ENCODE assay signal across 8 mouse cellular contexts in the genomic region with DNA sequence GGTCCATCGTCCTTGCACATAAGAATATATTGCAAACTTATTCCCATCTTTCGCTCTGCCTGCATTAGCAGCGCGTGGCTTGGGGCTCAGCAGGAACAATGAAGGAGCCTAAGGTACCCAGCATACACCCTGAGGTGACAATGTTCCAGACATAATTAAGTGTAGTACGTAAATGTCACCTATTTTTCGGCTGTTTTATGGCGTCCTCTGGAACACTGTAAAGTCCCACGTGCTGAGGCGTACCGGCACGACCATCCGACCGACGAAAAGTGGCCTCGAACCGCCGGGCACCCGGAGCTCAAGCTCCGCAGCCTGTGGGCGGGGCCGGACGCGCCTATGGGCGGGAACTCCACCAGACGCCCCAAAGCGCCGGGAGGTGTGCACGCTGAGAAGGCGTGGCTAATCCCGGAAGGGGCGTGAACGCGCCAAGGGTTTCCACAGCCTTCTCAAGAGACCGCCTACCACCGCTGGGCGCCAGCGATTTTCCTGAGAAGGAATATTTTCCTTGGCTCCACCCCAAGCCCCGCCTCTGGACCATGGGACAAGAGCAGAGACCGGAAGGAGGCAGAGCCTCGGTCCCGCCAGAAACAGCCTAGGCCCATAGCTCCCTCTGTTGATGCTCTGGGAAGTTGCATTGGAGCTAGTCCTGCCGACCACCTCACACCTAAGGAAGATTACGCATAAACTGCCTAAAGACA. TPM values are rescaled to one million over a fixed set of nuclear protein-coding genes. Genes with fewer than 3 reads are reported as not detected.
A peak's percentile ranks its signal among the peaks of the same experiment; 100 is the strongest.
DNase-seq lines count a peak whose midpoint lies in the region; ATAC-seq and TF ChIP-seq lines count a peak whose summit lies in the region.

TSS of gene Srl (minus strand) at position 316 of the 698 bp plus-strand sequence.

- peak within 1 kb of the TSS; percentile 70 for H3K9ac ChIP-seq in ES-E14 (ENCODE audit: insufficient read depth, low read depth, low read length, poor library complexity, severe bottlenecking)
- H3K9ac ChIP-seq in forebrain, embryonic 15.5 days (replicated peaks) = peak within 1 kb of the TSS; percentile 43

- TF ChIP-seq POLR2A in lung, adult 2 months (IDR thresholded peaks at IDR 0.05; ENCODE audit: borderline replicate concordance, extremely low read depth, low read depth, low read length) = peak; percentile 61; the same call in 1 of the 2 replicates

- peaks cover 0 to 15% of the 10 kb centered on the region in 2 experiments; a peak in 3 of 4 replicates for H3K4me1 ChIP-seq in ES-E14 (ENCODE audit: control insufficient read depth in 2 of 2, insufficient read depth in 2 of 2, low read length in 2 of 2, poor library complexity in 1 of 2)
- H3K4me1 ChIP-seq in forebrain, embryonic 15.5 days = peaks cover 33% of the 10 kb centered on the region
- H3K4me1 ChIP-seq in lung, adult 2 months (ENCODE audit: control insufficient read depth, insufficient read depth, low read length) = no peaks in the 10 kb centered on the region; the same call in 1 of the 2 replicates

- no peaks in the 10 kb centered on the region for H3K9me3 ChIP-seq in ES-E14 (ENCODE audit: control insufficient read depth, insufficient read depth, low read depth, low read length)
- H3K9me3 ChIP-seq in forebrain, embryonic 15.5 days = no peaks in the 10 kb centered on the region

- peak within 1 kb of the TSS; percentile 64 to 68 for H3K4me3 ChIP-seq in ES-E14 (ENCODE audit: insufficient read depth in 1 of 2, low read depth in 1 of 2, low read length in 2 of 2, poor library complexity in 1 of 2, severe bottlenecking in 1 of 2)
- peak within 1 kb of the TSS; percentile 47 for H3K4me3 ChIP-seq in forebrain, embryonic 15.5 days
- H3K4me3 ChIP-seq in lung, adult 2 months (replicated peaks; ENCODE audit: extremely low read depth, low read depth, low read length) = peak within 1 kb of the TSS; percentile 75

- under 1% methylated on average over 43 of the region's 43 CpGs for WGBS in forebrain, embryonic 15.5 days
- 1% methylated on average over 43 of the region's 43 CpGs for WGBS in lung, adult 2 months

- peak within 1 kb of the TSS; percentile 40 for H3K4me2 ChIP-seq in forebrain, embryonic 15.5 days (replicated peaks)

- ATAC-seq in forebrain, embryonic 15.5 days (replicated peaks) = peak; percentile 95
- peak; percentile 92 for ATAC-seq in neutrophil, adult 5-6 weeks (ENCODE audit: extremely low read depth, insufficient number of reproducible peaks, low FRiP score, poor library complexity, severe bottlenecking)

- in situ Hi-C loops in ES-E14 (cut with MboI; ENCODE audit: low sequenced_read_pairs in 2 of 2, unreplicated experiment in 2 of 2) = no loop called here

- H3K36me3 ChIP-seq in ES-E14 (ENCODE audit: control insufficient read depth, insufficient read depth, low read length, poor library complexity, severe bottlenecking) = peaks cover 14% of the 10 kb centered on the region
- H3K36me3 ChIP-seq in forebrain, embryonic 15.5 days = peaks cover 11% of the 10 kb centered on the region

- intact Hi-C loops in heart, postnatal 25 days (cut with DNase I) = loop anchor here (1.0 to 5.0 kb wide), 3 partner anchors 53 to 225 kb away; partner anchors contain the start of gene Adcy9

- peak; percentile 100 for DNase-seq in ES-E14 (ENCODE audit: low read depth, low spot score)
- peak; percentile 98 for DNase-seq in cerebellum, adult 11-12 months
- peak; percentile 100 for DNase-seq in heart, postnatal 25 days (ENCODE audit: low spot score)
- DNase-seq in layer of hippocampus, adult 18-20 months (ENCODE audit: low spot score in 2 of 2) = peak; percentile 99 to 100
- DNase-seq in lung, adult 2 months = peak; percentile 100
- DNase-seq in thymus, adult 18-20 months = peak; percentile 93 to 95

- no peak within 1 kb of the TSS for H3K27ac ChIP-seq in ES-E14 (ENCODE audit: insufficient read depth, low read depth, low read length, poor library complexity, severe bottlenecking)
- H3K27ac ChIP-seq in forebrain, embryonic 15.5 days (replicated peaks) = peak within 1 kb of the TSS; percentile 65

- peak; percentile 92 for TF ChIP-seq CTCF in lung, adult 2 months (IDR thresholded peaks at IDR 0.05; ENCODE audit: insufficient read depth, low read length)

- no peaks in the 10 kb centered on the region for H3K27me3 ChIP-seq in forebrain, embryonic 15.5 days

TF ChIP-seq in ES-E14, 5 proteins besides CTCF, POLR2A, EP300 and RAD21:
- 0 out of 2 replicates have a peak, but pooled peaks have one; percentile 20 for TF ChIP-seq ZNF384 (IDR thresholded peaks at IDR 0.05; ENCODE audit: low read depth, low read length)
- no peak for TF ChIP-seq MAFK (IDR thresholded peaks at IDR 0.05; ENCODE audit: insufficient read depth, low read depth, low read length)
- TF ChIP-seq ZC3H11A (IDR thresholded peaks at IDR 0.05; ENCODE audit: borderline replicate concordance, low read depth, low read length) = 0 out of 2 replicates have a peak, but pooled peaks have one; percentile 61
- no peak for TF ChIP-seq CHD2 (IDR thresholded peaks at IDR 0.05; ENCODE audit: low read depth, low read length)
- no peak for TF ChIP-seq HCFC1 (IDR thresholded peaks at IDR 0.05; ENCODE audit: borderline replicate concordance, insufficient read depth, low read length)

RNA-seq across cellular contexts. Expression of gene Srl, which starts in this region (rescaled TPM):
- total RNA-seq in ES-E14 (2012; rRNA removed) = 24.0 and 28.0 TPM in 2 replicates
- 40.1 and 40.2 TPM in 2 replicates for polyA plus RNA-seq in forebrain, embryonic 15.5 days (2015; fragmentation: Nextera tagmentation; extraction: Ambion mirVana)
- total RNA-seq in heart, postnatal 25 days (2021) = 1,000 to 10,000 TPM; 1,004 to 1,109 TPM
- 10 to 100 TPM; 10.0 to 10.3 TPM for total RNA-seq in layer of hippocampus, adult 18-20 months (2021)
- polyA plus RNA-seq in lung, adult 2 months (2012; rRNA removed) = 3.6 and 12.6 TPM in 2 replicates
- total RNA-seq in neutrophil, adult 5-6 weeks (2017) = 0.35 and 1.8 TPM in 2 replicates

Comparison
In these comparisons a context has a peak if more than half of its experiments do, and no peak if none do; other contexts are left out.
1. RNA of gene Srl (total RNA-seq): 1,004 to 1,109 TPM in heart, postnatal 25 days; 24.0 to 28.0 TPM in ES-E14, 10.0 to 10.3 TPM in layer of hippocampus, adult 18-20 months and 0.35 to 1.8 TPM in neutrophil, adult 5-6 weeks; every median in the first group is over 10 times any median in the second.
2. Peak in every context shown above with its lines, with median percentiles within 50 percentile points of each other: DNase-seq and H3K4me3 ChIP-seq.